Mouse (Mus musculus): ENCODE data around the gene Utp6. TPM values are rescaled to one million over a fixed set of nuclear protein-coding genes. Genes with fewer than 3 reads are reported as not detected.
A peak's percentile ranks its signal among the peaks of the same experiment; 100 is the strongest.

Gene Utp6
- total and polyA plus RNA-seq, 3 experiments: 88.6 to 97.9 TPM; not detected in 1

DNA sequence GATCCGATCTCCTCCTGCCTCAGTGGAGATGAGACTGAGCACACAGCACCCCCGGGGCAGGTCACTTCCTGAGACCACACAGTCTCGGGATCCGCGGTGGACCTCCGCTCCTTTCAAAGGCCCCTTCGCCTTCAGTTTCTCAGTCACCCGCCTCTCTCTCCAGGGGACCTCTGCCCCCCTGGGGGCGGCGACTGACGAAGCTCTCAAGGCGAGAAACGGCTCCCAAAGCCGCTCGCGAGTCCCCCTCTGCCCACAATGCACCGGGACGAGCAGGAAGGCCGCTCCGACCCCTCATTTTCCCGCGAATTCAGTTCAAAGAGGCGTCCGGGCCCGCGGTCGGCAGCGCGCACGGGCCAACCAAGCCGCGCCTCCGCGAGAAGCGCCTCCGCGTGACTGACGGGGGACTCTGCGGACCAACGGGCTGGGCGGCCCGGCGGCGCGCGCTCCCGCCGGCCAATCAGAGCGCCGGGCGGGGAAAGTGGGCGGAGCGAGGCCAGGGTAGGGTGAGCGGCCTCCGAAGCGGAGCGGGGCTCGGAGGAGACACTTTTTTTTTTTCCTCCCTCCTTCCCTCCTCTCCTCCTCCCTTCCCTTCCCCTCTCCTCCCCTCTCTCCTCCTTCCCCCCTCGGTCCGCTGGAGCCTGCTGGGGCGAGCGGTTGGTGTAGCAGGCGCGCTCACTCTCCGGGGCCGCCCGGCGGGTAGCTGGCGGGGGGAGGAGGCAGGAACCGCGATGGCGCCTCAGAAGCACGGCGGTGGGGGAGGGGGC, 30.6 kb upstream of the Utp6 start, which contains the start of gene Suz12 (continued):
- TF ChIP-seq CTCF (IDR thresholded peaks at IDR 0.05 in 2 of 3, conservative IDR thresholded peaks at IDR 0.05 in 1 of 3; ENCODE audit: control insufficient read depth in 1 of 3, insufficient read depth in 1 of 3, low read depth in 2 of 3, low read length in 3 of 3, poor library complexity in 1 of 3, severe bottlenecking in 1 of 3) (0 out of 6 replicates have a peak, but pooled peaks of 1 of the 3 experiments have one; percentile 0), RCOR1 (IDR thresholded peaks at IDR 0.05; ENCODE audit: low read depth, low read length) (no peak), POLR2AphosphoS5 (IDR thresholded peaks at IDR 0.05; ENCODE audit: borderline replicate concordance, low read depth, low read length) (0 out of 2 replicates have a peak, but pooled peaks have one; percentile 36), USF1 (IDR thresholded peaks at IDR 0.05; ENCODE audit: low read depth, low read length) (peak; percentile 92), SIN3A (IDR thresholded peaks at IDR 0.05; ENCODE audit: low read length) (peak; percentile 72), UBTF (IDR thresholded peaks at IDR 0.05; ENCODE audit: borderline replicate concordance, insufficient read depth, low read depth, low read length) (no peak), ETS1 (IDR thresholded peaks at IDR 0.05; ENCODE audit: low read depth, low read length) (0 out of 2 replicates have a peak, but pooled peaks have one; percentile 15), ZNF384 (IDR thresholded peaks at IDR 0.05; ENCODE audit: low read depth, low read length) (peak; percentile 96), MYC (IDR thresholded peaks at IDR 0.05; ENCODE audit: low read depth, low read length) (peak; percentile 72), GATA1 (IDR thresholded peaks at IDR 0.05; ENCODE audit: low read depth, low read length) (no peak), MXI1 (IDR thresholded peaks at IDR 0.05; ENCODE audit: low read depth, low read length) (peak; percentile 73), USF2 (IDR thresholded peaks at IDR 0.05; ENCODE audit: borderline replicate concordance in 1 of 2, insufficient read depth in 1 of 2, low read depth in 1 of 2, low read length in 2 of 2) (no peak), ZMIZ1 (IDR thresholded peaks at IDR 0.05; ENCODE audit: low read depth, low read length) (peak; percentile 57; the same call in 1 of the 2 replicates), RAD21 (IDR thresholded peaks at IDR 0.05; ENCODE audit: low read depth, low read length) (no peak), MAFK (IDR thresholded peaks at IDR 0.05; ENCODE audit: borderline replicate concordance, low read depth, low read length) (no peak), EP300 (IDR thresholded peaks at IDR 0.05; ENCODE audit: low read depth in 1 of 2, low read length in 2 of 2) (peak in 1 of 2 experiments; percentile 13; a peak in 1 of 4 replicates), ZKSCAN1 (IDR thresholded peaks at IDR 0.05; ENCODE audit: low read depth, low read length) (no peak)

- Histone ChIP-seq H3K27me3 (ENCODE audit: control insufficient read depth in 1 of 2, insufficient read depth in 2 of 2, low read length in 2 of 2) (no peaks in the 10 kb centered on the region), H3K9ac (ENCODE audit: control insufficient read depth, low read depth, low read length, poor library complexity, severe bottlenecking) (peak overlapping the region; percentile 92), H3K36me3 (ENCODE audit: control insufficient read depth in 1 of 2, insufficient read depth in 2 of 2, low read length in 2 of 2) (peaks cover 13 to 22% of the 10 kb centered on the region in 2 experiments), H3K27ac (ENCODE audit: control insufficient read depth, low read depth, low read length) (peak overlapping the region; percentile 93), H3K4me3 (ENCODE audit: control insufficient read depth in 1 of 2, insufficient read depth in 1 of 2, low read depth in 2 of 2, low read length in 2 of 2) (peak overlapping the region; percentile 62 to 69), H3K9me3 (replicated peaks; ENCODE audit: insufficient read depth, low read length) (no peaks in the 10 kb centered on the region), H3K4me1 (ENCODE audit: control insufficient read depth in 1 of 2, insufficient read depth in 2 of 2, low read length in 2 of 2) (peaks cover 3 to 7% of the 10 kb centered on the region in 2 experiments; a peak in 3 of 4 replicates), H3K79me2 (ENCODE audit: control insufficient read depth, insufficient read depth, low read length, poor library complexity) (peaks cover 26% of the 10 kb centered on the region)
- peak; percentile 97; the same call in 1 of the 2 replicates for TF ChIP-seq MYC (IDR thresholded peaks at IDR 0.05; ENCODE audit: low read depth, low read length)
- peak; percentile 50; the same call in 1 of the 2 replicates for TF ChIP-seq TBP (IDR thresholded peaks at IDR 0.05; ENCODE audit: low read depth, low read length)
- peak; percentile 81; the same call in 1 of the 2 replicates for TF ChIP-seq UBTF (IDR thresholded peaks at IDR 0.05; ENCODE audit: borderline replicate concordance, insufficient read depth, low read depth, low read length)
- no peak for TF ChIP-seq MYB (IDR thresholded peaks at IDR 0.05; ENCODE audit: low read depth, low read length)
- TF ChIP-seq USF1 (IDR thresholded peaks at IDR 0.05; ENCODE audit: low read depth, low read length): no peak; the same call in 1 of the 2 replicates
- peak; percentile 65; the same call in 1 of the 2 replicates for TF ChIP-seq CHD1 (IDR thresholded peaks at IDR 0.05; ENCODE audit: low read depth, low read length)
- TF ChIP-seq ZNF384 (IDR thresholded peaks at IDR 0.05; ENCODE audit: low read depth, low read length): 0 out of 2 replicates have a peak, but pooled peaks have one; percentile 13
- no peak for TF ChIP-seq NELFE (IDR thresholded peaks at IDR 0.05; ENCODE audit: low read depth, low read length)
- TF ChIP-seq MAZ (IDR thresholded peaks at IDR 0.05; ENCODE audit: low read depth, low read length): peak; percentile 31; the same call in 1 of the 2 replicates
- DNase-seq (ENCODE audit: low read depth, low spot score): no peak
Measured at GRCm38 (mm10) chr11:79992035-79992591, 29.9 kb upstream of the Utp6 start.
